Mouse (Mus musculus): ENCODE results near the gene Mak.
"Not testable (repeated sequence)": the region's sequence is repeated elsewhere in the genome, so short reads cannot be mapped to it uniquely, and the experiment has no call there.

The Mak gene

DNA sequence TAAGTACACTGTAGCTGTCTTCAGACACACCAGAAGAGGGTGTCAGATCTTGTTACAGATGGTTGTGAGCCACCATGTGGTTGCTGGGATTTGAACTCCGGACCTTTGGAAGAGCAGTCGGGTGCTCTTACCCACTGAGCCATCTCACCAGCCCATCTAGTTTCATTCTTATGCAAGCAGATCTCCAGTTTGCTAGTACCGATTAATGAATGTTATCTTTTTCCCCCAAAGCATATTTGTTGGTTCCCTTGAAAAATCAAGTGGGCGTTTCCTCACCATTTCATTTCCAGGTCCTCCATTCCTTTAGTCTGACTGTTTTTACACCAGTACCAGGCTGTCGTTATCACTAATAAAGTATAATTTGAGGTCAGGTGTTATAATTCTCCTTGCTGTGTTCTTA, 81.0 kb downstream of the Mak start:
- DNase-seq (ENCODE audit: low spot score), result not testable (repeated sequence)

GRCm38 (mm10) chr13:40994487-40995263, 84.8 kb downstream of the Mak start:
- DNase-seq (ENCODE audit: low spot score), result no peak

DNA sequence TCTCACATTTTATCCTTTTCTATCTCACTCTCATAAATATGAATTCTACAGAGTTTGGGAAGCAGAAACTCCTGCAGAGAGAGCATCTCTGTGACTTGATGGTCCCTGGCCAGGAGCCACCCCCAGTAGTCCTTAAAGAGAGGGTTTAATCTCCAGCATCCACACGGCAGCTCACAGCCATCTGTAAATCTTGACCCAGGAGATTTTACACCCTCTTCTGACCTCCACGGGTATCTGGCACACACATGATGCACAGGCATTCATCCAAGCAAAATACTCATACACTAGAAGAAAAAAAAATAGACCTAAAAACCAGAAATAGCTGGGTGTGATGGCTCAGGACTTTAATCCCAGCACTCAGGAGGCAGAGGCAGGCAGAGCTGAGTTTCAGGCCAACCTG, 91.1 kb downstream of the Mak start:
- no peak for DNase-seq (ENCODE audit: low spot score)

DNA sequence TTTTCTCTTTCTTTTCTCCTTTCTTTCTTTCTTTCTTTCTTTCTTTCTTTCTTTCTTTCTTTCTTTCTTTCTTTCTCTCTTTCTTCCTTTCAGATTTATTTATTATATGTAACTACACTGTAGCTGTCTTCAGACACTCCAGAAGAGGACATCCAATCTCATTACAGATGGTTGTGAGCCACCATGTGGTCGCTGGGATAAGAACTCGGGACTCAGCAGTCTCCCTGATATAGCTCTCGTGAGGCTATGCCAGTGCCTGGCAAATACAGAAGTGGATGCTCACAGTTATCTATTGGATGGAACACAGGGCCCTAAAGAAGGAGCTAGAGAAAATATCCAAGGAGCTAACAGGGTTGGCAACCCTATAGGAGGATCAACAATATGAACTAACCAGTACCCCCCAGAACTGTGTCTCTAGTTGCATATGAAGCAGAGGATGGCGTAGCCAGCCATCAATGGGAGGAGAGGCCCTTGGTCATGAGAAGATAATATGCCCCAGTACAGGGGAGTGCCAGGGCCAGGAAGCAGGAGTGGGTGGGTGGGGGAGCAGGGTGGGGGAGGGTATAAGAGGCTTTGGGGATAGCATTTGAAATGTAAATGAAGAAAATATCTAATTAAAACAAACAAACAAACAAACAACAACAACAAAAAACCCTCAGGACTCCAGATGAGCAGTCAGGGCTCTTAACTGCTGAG, 91.8 kb downstream of the Mak start:
- not testable (repeated sequence) for DNase-seq (ENCODE audit: low spot score)

DNA sequence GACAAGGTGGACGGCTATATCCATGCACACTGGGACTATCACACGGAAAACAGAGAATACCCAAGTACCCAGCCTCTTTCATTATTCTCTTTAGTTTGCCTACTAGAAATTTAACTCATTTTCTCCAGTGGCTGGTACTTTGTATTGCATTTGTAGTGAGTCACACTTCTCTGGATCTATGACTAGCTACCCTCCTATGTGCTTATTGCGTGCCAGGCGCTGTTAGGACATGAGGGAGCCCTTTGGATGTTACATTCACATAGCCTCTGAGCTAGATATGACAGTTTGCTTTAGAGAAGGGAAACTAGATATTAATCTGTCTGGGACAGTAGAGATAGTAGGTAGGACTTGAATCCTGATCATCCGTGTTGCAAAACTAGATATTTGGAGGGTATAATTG, 93.4 kb downstream of the Mak start:
- no peak for DNase-seq (ENCODE audit: low spot score)

DNA sequence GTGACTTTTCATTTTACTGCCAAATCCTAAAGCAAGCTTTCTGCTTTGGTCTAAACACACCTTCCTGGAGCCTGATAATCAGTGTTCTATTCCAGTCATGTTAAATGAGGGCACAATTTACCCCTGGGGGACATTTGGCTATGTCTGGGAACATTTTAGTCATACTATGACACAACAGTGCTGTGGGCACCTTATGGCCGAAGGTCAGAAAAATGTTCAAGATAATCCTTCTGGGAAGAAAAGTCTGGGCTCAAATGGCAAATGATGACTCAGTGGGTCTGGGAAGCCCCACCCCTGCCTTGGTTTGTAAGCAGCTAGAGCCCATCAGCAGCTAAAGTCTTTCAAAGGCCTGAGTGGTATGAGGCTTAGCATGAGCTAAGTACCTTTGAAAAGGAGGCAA, 96.7 kb downstream of the Mak start:
- no peak for DNase-seq (ENCODE audit: low spot score)

DNA sequence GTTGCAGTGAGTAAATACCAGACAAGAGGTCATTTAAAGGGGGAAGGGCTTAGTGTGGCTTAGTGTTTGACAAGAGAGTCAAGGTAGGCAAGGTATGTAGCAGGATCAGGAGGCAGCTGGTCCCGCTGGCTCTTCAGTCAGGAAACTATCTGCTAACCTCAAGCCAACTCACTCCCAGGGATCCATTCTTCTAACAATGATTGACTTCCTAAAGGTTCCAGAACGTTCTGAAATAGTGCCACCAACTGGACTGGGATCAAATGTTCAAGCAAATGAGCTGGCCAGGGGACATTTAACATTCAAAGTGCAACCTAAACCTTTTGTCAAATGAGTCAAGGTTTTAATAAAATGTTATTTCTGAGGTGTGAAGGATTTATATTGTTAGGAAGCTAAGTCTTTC, 100.2 kb downstream of the Mak start:
- no peak for DNase-seq (ENCODE audit: low spot score)

DNA sequence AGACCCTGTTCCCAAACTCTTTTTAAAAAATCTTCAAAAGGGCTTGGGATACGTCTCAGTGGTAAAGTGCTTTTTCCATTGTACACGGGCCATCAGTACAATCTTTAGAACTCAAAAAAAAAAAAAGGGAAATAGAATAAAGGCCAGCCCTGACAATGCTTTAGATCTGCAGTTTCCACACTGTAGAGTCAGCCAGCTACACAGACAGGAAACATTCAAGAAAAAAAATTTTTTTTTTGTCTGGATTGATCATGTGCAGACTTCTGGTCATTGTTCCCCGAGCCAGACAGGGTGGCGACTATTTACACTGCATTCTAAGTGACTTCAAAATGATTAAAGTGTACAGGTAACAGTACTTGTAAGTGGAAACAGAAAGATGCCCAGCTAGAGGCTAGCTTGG, 100.9 kb downstream of the Mak start:
- no peak for DNase-seq (ENCODE audit: low spot score)

DNA sequence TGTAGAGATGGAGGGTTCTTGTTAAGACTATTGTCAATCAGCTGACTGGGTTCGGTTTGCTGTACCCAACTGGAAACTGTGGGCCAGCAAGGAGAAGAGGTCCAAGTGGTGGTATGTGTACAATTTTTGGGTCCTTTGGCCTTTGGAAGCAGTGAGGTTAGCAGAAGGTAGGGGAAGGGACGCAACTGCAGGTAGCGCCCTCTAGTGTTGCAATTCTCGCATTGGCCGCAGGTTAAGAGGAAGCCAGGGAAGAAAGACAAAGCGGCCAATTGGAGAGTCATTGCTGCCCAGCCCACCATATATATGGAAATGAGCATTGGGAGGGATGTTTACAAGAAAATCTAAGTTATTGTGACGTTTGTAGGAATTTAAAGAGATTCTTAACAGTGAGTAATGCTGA, 101.9 kb downstream of the Mak start:
- no peak for DNase-seq (ENCODE audit: low spot score)
